Mouse (Mus musculus) bone marrow, adult 2 months (tissue): ENCODE data around the gene Ins1.

Experiments used
- CTCF ChIP-seq: fragments of 200-500 bp; IDR thresholded peaks from 2 replicates; pipeline ENCODE4 v1.5.1; 2011; ENCODE audit warnings: low read length, control low read depth; ENCODE audit not compliant: control insufficient read depth, insufficient read depth
- POLR2A ChIP-seq: fragments of 200-500 bp; IDR thresholded peaks from 2 replicates; pipeline ENCODE4 v1.6.1; 2011; ENCODE audit warnings: low read depth, mild to moderate bottlenecking, control low read depth, low read length, borderline replicate concordance; ENCODE audit not compliant: control insufficient read depth

DNA sequence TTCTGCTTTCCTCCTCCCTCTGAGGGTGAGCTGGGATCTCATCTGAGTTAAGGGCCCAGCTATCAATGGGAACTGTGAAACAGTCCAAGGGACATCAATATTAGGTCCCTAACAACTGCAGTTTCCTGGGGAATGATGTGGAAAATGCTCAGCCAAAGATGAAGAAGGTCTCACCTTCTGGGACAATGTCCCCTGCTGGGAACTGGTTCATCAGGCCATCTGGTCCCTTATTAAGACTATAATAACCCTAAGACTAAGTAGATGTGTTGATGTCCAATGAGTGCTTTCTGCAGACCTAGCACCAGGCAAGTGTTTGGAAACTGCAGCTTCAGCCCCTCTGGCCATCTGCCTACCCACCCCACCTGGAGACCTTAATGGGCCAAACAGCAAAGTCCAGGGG is at the start of gene Ins1:
- no peak for TF ChIP-seq CTCF
- TF ChIP-seq POLR2A = no peak
